Mouse (Mus musculus) inflammation-experienced regulatory T-cells, adult 6 months (primary cell): Measurements from ENCODE around the gene Kalrn. TPM values are rescaled to one million over a fixed set of nuclear protein-coding genes. Genes with fewer than 3 reads are reported as not detected.

ENCODE experiments used
- ATAC-seq: one replicate; pipeline ENCODE4 v1.8.0; 2017
- polyA plus RNA-seq, 3 experiments: library from polyadenylated mRNA; unstranded; fragments of 100-300 nt; shearing (Covaris generic); gene quantifications; one replicate each; pipeline ENCODE4 v1.2.1; 2017

Gene Kalrn
- polyA plus RNA-seq, 3 experiments from 2014 or later = 0.21 TPM; not detected in 2

DNA sequence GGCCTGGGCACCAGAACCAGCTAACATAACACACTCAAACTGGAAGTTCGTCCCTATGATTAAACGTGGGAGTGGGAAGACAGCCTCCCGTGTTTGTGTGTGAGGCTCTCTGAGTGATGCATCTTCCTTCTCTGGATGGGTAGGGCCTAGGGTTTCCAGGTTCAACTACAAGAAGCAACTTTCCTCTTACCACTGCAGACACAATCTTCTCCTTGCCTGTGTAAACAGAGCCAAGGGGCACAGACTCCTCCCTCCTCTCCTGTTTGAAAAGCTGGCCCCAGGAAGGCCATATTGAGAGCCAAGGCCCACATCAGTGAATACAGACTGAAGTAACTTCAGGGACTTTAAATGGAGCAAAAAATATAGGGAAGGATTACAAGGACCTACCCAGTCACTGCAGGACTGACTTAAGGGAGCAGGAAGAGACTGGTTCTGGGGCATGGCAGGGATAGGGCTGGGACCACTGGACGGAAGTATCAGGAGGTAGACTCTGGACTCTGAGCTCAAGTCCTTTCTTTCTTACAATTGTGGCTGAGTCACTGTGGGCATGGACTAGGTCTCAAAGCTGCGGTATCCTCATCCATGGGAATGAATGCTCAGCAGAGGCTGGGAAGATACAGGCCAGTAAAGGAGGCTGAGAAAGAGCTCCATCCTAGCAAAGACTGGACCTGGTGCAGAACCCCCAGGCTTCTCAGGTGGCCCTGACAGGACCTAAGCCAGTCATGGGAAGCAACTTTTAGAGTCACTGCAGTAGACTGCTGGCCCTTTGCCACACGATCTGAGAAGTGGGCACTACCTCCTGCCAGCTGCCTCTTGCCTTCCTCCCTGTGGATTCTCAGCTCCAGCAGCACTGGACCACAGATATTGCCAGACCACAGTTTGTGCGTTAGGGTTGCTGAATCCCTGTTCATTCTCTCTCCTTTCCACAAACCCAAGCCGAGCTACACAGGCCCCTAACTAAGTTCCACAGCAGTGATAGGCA, 228.1 kb downstream of the Kalrn start:
- no peak for ATAC-seq

DNA sequence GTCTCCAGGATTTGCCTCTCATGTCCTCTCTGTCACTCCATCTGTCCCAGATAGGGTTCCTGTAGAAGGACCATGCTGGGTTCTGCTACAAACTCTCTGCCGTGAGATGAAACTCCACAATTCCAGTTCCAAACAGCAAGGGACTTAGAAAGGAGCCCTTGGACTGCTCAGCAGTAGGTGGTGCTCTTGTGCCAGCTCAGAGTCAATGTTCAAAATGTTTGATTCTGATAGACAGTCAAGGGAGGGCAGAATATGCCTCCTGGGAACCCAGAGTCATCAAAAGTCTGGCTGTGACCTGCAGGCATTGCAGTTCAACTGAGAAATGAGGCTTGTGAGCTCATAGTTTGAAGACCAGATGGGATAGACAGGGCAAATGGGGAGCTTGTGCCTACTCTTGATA, 229.4 kb downstream of the Kalrn start:
- no peak for ATAC-seq

DNA sequence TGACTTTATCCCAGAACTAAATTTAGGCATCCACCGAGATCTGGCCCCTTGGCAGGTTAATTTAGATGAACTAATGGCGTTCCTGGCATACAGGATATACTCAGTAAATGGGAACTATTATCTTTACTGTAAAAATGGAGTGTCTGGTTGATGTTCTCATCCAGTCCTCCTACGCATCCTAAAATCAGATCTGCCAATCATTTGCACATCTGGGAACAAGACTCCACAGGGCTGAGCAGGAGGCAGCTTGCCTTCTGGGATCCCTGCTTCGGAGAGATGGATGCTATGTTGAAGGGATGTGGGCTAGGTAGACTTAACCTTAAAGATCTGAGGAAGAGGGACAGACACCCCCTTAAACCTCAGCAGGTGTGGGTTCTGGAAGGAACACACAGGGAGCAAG, 230.2 kb downstream of the Kalrn start:
- no peak for ATAC-seq

DNA sequence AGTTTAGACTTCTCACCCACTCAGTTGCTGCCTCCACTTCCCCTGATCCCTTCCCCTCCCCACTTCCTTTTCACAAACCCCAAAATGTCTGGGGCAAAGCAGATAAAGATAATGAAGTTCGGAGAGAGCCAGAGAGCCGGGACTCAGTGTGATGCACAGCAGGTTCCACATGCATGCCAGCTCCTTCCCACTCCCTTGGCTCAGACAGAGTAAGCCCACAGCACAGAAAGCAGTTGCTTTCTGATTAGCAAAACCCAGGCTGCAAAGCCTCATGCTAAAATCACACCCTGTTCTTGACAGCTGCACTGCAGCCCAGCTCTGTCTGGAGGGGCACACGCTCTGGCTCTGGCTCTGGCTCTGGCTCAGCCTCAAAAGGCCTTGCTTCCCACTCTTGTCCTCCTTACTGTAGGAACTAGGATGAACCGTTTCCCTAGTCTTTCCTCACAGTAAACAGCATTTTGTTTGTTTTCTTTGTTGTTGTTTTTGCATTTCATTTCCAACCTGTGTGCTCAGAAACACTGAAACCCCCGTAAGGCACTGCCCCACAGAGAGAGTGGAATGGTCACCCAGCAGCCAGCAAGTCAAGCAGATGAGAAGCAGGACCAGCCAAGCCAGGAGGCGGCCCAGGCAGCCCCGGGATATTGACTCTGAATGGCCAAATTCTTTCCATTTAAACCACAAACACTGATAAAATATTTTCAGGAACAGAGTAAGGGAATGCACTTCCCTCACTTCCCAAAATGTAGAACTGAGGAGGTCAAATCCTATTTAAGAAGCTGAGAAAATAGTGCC, 230.8 kb downstream of the Kalrn start:
- ATAC-seq = no peak

DNA sequence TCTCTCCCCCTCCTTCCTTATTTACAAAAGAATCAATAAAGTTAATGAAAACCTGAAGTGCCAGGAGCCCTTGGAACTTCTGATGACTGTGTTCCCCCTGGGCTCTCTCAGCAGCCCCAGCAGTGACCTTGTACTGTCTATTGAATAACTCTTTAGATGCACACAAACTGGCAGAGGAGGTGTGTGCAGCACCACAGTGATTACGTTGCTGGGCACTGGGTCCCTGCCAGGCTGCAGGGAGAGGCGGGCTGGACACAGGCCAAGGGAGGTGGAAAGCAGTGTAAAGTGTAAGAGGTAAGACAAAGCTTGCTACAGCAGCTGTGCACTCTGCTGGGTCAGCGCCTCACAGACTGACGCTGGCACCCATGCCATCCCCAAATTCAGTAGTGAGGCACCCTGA, 238.4 kb downstream of the Kalrn start:
- no peak for ATAC-seq

DNA sequence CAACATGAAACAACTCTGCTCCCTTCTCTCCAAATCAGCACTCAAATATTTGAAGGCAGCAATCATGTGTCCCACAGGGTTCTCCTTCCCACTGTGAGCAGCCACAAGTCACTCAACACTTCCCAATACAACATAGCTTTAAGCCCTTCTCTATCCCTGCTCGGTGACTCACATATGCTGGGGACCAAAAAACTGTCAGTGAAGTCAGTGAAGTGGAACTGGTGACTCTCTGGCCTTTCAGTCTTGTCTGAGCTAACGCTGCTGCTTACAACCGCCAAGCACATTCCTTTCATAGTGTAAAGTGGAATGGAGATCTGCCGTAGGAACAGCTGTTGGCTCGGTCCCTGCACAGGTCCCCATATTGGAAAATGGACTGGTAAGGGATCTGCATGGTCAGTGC, 241.7 kb downstream of the Kalrn start:
- no peak for ATAC-seq

DNA sequence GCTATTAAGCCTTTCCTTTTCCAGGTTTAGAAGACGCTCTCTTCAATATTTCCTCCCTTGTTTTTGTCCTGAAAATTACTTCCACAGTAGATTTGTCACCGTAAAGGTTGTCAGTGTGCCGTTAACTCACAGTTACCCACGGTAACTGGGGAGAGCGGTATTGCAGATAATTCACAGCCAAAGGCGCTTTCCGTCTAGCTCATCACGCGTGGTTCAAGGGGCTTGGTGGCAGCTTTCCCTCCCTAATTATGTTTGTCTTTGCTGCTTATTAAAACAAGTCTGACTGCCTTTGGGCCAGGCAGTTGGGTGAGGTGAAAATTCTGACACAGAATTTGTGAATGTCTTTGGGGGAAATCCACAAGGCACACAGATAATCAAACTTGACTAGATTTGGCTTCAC, 243.5 kb downstream of the Kalrn start:
- no peak for ATAC-seq

DNA sequence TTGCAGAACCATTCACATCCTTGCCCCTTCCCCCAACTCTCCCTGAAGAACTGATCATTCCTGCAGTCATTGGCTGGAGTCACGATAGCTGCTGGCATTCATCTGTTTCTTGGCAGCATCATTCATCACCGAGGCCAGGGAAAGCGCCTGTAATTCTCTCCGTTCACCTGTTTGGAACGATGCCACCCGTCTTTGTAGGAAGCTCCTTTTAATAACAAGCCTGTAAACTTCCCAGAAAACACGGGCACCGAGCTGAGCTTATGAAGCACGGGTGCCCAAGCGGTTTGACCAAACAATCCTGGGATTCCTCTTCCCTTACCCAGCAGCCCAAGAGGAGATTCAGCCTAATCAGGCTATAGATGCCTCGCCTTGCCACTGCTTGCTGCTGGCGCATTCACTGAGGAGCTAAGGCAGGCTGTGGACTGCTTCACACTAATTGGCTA, 243.9 kb downstream of the Kalrn start:
- ATAC-seq = no peak

DNA sequence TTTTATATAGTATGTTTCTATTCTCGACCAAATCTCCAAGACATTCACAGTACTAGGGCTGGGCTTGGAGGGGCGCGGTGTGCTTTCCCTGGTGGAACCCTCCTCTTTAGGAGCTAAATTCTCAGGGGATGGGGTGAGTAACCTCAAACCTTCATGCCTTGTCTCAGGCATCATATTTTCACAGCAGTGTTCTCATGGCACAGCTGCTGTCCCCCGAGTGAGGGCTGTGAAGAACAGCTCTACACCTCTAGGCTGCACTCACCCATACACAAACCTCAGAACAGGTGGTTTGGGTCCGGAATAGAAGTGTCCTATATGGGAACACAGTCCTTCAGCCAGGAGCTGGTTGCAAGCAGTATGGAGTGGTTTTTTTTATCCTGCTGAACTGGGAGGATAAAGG, 245.4 kb downstream of the Kalrn start:
- ATAC-seq = no peak

DNA sequence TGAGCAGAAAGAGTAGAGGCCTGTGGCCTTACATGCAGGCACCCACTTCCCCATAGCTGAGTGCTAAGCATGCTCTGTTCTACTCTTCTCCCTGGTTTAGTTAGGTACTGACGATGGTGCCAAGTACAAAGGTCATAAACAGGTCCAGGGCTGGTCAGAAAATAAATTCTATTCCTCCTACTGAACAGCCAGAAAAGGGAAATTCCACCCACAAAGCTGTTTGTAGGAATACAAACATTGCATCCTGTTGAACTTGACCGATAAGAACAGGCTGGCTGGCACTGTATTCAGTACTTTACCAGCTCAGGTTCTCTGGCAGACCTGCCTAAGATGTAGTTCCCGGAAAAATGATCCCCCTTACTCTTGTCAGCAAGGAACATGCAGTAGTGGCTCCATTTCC, 247.5 kb downstream of the Kalrn start:
- ATAC-seq = no peak

DNA sequence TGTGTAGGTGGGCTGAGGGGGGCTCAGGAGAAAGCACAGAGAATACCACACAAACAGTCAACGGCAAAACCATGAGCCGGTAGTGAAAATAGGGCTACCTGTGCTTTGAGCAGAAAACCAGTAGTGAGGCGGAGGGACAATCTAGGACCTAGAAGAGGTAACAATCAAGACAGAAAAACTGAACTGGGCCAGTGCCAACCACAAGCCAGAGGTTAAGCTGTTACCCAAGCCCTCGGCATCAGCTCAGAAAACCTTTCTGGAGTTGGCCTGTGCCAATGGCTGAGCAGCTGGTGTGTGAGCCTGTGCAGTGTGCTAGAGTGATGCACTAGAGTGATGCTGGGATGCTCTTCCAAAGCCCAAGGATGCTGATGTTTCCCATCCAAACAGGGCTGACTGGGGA, 248.2 kb downstream of the Kalrn start:
- no peak for ATAC-seq

DNA sequence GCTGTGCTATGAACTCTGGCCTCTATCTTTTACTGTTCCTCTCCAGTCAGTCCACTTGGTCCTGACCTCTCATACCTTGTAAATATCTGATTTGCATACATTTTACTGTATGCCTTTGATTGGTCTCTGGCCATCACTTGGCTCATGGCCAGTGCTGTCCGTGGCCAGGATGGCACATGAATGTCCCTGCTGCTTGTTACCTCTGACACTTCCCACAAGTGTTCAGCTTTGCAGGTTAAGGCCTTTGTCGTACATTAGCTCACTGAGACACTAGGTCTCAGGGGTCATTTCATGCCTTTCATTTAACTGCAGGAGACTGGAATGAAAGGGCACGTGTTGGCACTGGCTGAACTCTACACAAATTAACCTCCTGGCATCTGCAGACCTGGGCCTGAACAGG, 248.6 kb downstream of the Kalrn start:
- ATAC-seq = no peak

DNA sequence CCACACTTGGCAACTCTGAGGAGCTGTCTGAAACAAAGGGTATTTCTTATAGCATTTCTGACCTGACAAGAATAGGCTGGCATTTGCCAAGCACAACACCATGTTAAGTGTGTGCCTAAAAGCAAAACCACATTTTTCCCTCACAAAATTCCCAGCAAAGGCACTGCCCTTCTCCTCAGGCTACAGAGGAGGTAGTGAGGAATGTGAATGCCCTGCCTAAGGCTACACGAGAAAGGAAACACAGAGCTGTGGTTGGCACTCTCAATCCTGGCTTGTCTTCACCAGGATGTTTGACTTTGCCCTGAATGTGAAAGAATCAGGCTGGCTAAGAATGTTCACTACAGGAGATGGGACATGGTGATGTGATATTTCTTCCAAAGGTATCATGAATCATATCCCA, 249.8 kb downstream of the Kalrn start:
- no peak for ATAC-seq

DNA sequence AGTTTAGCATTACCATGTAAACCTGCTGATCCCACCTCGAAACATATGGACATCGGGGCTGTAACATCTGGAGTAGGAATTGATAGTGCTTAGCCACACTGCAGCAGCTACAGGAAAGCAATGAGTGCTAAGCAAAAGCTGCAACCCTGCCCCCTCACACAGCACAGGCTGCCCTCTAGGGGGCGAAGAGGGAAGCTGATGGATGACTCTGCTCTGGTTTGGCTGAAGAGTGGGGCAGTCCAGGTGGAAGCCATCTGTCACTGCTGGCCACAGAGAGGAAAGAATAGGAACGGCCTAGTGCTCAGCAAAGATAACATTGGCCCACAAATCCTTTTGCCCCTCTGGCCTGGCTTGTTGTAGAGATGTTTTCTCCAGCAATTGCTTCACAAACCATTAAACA, 250.8 kb downstream of the Kalrn start:
- ATAC-seq = no peak

DNA sequence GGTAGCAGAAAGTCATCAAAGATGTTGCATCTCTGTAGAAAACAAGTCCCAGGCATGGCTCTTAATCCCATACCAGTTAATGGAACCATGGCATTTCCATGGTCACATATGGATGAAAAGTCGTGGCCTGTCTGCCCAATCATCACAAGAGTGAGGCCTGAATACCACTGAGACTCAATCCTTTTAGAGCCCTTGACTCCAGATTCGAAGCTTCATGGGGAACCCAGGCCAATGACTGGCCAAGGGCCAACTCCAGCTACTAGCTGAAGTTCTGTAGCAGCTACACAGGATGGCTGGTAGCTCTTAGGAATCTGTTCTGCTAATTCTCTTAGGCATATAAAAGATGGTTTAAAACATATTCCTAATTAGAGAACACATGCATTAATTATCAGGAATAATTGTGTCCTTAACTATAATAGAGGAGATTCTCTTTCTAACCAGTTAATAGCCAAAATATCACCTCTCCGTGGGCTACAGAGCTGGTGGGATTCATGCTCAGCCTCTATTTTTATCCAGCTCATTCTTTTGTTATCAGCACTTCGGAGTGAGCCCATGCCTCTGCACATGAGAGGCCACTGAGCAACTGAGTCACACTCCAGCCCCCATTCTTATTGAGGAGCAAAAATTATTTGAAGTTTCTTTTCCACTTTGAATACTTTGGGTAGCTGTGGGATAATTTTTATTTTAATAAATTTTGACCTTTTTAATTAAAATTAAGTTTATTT, 252.1 kb downstream of the Kalrn start:
- no peak for ATAC-seq

DNA sequence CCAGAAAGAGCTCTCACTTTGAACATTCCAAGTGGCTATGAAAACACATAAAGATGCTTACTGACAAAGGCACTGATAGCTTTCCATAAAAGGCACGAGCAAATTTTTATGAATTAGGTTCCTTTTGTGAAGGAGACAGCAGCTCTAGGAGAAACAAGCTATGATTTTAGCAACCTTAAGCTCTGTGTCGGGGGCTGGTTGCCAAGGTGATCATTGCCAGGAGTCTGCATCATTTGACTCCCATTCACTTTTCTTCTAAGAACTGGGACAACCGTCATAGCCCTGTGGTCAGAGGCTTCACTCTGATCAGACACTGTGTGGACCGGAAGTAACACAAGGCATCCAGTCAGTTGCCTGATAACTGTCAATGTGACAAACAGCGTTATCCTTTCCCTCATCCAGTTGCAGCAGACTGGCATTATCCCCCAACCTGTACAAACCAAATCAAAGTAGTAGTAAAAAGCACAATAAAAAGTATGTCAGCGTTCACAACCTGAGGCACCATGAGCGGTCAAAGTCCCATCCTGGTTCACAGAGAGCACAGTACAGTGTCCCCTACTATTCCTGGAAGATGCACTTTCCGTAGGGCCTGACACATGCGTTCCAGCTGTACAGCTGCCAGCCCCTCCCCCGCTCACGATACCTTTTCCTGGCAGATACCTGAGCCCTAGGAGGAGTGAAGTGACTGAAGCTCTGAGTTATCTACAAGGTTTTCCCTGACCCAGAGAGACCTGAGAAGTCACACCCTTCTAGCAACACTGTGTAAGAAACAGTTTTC, 253.1 kb downstream of the Kalrn start:
- ATAC-seq = no peak

DNA sequence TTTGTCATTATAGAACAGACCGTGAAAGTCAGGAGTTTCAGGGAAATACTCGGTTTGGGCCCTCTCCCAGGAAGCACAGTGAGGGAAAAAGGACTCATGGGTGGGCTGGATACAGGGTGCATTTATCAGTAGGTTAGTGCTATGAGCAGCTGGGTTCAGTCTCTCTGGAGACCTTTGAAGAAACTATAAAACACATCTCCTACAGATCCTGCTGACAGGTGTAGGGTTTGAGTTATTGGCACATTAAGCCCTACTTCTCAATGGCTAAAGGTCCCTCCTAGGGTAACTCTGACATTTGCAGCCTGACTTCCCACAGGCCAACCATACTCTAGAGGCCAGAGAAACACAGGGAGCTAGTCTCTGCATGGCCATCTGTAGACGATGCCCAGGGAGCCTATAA, 256.2 kb downstream of the Kalrn start:
- ATAC-seq = no peak

DNA sequence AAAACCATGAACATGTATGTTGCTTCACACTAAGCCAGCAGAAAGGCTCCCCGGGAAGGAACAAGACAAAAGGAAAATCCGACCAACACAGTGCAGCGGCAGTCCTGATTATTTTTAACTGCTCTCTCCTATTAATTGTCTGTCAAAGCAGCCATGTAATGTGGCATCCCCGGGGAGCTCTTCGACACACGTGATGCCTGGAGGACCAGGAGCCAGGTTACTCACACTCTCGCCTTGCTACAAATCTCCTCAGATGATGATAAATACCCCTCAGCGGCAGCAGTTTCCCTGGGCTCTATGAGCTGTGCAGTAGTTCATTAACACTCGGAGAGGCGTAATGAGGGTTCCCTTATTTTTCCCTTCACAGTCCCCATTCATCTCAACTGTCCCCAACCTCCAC, 257.1 kb downstream of the Kalrn start:
- ATAC-seq = no peak

DNA sequence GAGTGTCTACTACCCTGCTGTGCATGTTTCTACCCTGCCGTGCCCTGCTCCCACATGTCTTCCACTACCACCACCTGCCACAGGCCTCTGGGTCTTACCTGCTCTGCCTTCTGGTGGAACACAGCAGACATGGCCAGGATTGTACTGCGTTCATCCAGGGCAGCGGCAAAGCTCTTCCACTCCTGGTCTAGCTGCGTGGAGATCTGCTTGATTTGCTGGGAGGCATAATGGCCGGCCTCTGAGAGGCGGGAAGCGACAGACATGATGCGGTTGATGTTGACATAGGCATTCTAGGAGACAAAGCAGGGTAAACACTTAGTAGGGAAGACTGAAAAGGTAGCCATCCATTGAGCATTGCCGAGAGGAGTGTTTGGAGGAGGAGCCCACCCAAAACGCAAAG, 259.3 kb downstream of the Kalrn start:
- no peak for ATAC-seq

DNA sequence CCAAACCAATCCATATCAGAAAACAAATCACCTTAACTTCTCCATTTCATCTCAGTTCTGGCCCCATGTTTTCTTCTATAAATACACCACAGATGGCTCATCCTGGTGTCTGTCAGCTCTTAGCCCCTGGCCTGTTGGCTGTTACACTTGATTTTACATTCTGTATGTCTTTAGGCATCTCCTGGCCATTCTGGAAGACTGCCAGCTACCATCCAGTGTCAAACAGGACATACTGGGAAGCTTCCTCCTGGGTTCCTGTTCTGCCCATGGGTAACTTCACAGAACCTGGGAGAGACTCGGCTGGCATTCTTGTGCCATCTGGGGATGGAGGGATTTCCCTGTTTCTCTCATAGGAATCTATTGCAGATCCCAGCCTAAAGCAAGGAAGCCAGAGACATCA, 261.8 kb downstream of the Kalrn start:
- no peak for ATAC-seq

DNA sequence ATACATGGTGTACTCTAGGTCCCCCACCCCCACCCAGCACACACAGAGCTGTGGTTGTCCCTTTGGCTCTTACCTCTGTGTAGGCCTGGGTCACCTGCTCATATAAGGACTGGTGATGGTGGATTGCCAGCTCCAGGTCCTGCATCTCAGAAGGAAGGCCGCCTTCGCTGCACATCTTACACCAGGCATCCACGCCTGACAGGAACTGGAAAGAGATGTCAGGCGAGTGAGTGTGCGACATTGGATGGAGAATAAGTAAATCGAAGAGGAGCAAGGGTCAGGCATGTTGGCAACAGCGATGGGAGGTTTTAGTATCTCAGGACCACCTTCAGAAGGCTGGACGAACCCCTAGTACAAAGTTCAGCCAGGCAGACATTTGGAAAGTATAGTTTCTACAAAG, 263.0 kb downstream of the Kalrn start:
- ATAC-seq = no peak

DNA sequence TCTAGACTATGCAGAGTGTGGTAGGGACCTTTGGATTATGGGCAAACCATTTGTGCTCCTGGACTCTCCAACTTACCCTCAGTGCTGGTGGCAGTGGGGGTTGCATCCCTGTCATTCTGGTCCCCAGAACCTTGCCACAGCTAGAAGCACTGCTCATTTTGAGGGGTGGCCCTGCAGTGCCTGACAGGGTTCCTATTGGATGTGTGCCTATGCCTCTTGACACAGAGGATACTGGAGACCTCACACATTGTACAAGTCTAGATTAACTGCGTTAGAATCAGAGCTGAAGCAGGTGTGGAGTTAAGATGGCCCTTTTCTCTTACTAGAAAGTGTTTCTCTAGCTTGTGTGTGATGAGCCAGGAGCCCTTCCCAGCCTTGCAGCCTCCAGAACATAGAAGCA, 265.0 kb downstream of the Kalrn start:
- ATAC-seq = no peak
